Mouse (Mus musculus): ENCODE results near the gene Cmya5.

GRCm38 (mm10) chr13:93041021-93041420 lies 103.5 kb downstream of the Cmya5 start:
- TF ChIP-seq GATA1 (IDR thresholded peaks at IDR 0.05; ENCODE audit: low read length) (no peak), TAL1 (IDR thresholded peaks at IDR 0.05; ENCODE audit: low read length) (no peak)
